Mouse (Mus musculus) heart, embryonic 16.5 days (tissue): ENCODE measurements around the gene Bcas2. TPM values are rescaled to one million over a fixed set of nuclear protein-coding genes. Genes with fewer than 3 reads are reported as not detected.

ENCODE experiments used
- ATAC-seq: fragments of 200-750 bp; cut with Nextera tagmentation; replicated peaks from 2 replicates; pipeline ENCODE4 v1.8.0; 2017; ENCODE audit warnings: moderate number of reproducible peaks; ENCODE audit not compliant: insufficient read depth, low FRiP score; ENCODE audit errors: extremely low read depth
- H3K27ac ChIP-seq: fragments of 300-500 bp; sonication (generic); 2 replicates; pipeline ENCODE4 v1.5.1; 2014; ENCODE audit warnings: mild to moderate bottlenecking, low read length, control low read depth, moderate library complexity
- H3K27me3 ChIP-seq: fragments of 300-500 bp; sonication (generic); 2 replicates; pipeline ENCODE4 v1.6.1; 2014; ENCODE audit warnings: low read length, mixed read lengths; ENCODE audit not compliant: control insufficient read depth, insufficient read depth
- H3K36me3 ChIP-seq: fragments of 300-500 bp; sonication (generic); 2 replicates; pipeline ENCODE4 v1.6.1; 2014; ENCODE audit not compliant: control insufficient read depth, insufficient read depth
- H3K4me1 ChIP-seq: fragments of 300-500 bp; sonication (generic); 2 replicates; pipeline ENCODE4 v1.6.1; 2014; ENCODE audit warnings: low read length, mixed read lengths; ENCODE audit not compliant: control insufficient read depth, insufficient read depth
- H3K4me2 ChIP-seq: fragments of 300-500 bp; sonication (generic); 2 replicates; pipeline ENCODE4 v1.6.1; 2014; ENCODE audit warnings: low read depth, mild to moderate bottlenecking, control low read depth, low read length
- H3K4me3 ChIP-seq: fragments of 300-500 bp; sonication (generic); 2 replicates; pipeline ENCODE4 v1.5.1; 2014; ENCODE audit warnings: mild to moderate bottlenecking, control low read depth, low read length
- H3K9ac ChIP-seq: fragments of 300-500 bp; sonication (generic); 2 replicates; pipeline ENCODE4 v1.6.1; 2014; ENCODE audit warnings: low read length, control low read depth
- H3K9me3 ChIP-seq: fragments of 300-500 bp; sonication (generic); replicated peaks from 2 replicates; pipeline ENCODE4 v1.6.1; 2016; ENCODE audit warnings: low read length; ENCODE audit not compliant: control insufficient read depth
- WGBS: fragments of 180-500 bp; shearing (Covaris S2); extraction: QIAGEN DNeasy Blood & Tissue Kit; methylation state at CpG from one replicate; pipeline ENCODE4 v1.1.7; 2014; 5-methylcytosine and 5-hydroxymethylcytosine counted together
- polyA plus RNA-seq: library from polyadenylated mRNA; unstranded; fragments of >200 nt; fragmentation: Nextera tagmentation; extraction: Ambion mirVana; gene quantifications from 2 replicates; pipeline ENCODE4 v1.2.1, GENCODE M21; 2015

Gene Bcas2
- polyA plus RNA-seq = 115 and 141 TPM in 2 replicates

DNA sequence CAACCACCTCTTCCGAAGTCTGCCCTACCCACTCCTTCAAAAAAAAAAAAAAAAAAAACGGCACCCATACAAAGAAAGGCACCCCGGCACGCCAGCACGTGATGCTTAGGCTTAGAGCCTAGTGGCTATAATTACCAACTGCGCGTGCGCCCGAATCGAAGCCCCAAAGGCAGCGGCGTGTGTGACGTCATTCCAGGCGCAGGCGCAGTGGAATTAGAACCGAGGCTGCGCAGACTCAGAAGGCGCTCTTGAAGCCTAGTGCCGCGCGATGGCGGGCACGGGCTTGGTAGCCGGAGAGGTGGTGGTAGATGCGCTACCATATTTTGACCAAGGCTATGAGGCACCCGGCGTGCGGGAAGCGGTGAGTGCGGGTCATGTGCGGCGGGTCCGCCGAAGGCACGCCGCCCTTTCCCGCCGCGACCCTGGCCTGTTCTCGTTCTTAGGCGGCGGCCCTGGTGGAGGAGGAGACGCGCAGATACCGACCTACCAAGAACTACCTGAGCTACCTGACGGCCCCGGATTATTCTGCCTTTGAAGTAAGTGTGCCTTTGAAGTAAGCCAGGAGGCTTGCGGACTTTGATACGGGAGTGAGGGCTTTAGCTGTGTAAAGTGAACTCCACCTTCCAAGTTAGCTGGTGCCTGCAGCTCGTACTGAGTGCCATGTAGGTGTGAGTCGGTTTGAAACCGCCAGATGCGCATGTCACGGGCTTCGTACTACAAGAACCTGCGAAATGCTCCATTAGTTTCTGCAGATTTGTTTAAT, at the start of gene Bcas2:
Gene Bcas2 (plus strand): TSS at position 151 of the 763 bp plus-strand sequence.
- peaks cover 10% of the 10 kb centered on the region for H3K4me1 ChIP-seq
- peak within 1 kb of the TSS; percentile 97 for H3K4me3 ChIP-seq
- peaks cover 19% of the 10 kb centered on the region for H3K36me3 ChIP-seq
- no peaks in the 10 kb centered on the region for H3K9me3 ChIP-seq
- H3K4me2 ChIP-seq = peak within 1 kb of the TSS; percentile 85
- ATAC-seq = peak; percentile 96
- H3K9ac ChIP-seq = peak within 1 kb of the TSS; percentile 94
- under 1% methylated on average over 56 of the region's 56 CpGs for WGBS
- H3K27ac ChIP-seq = peak within 1 kb of the TSS; percentile 68
- no peaks in the 10 kb centered on the region for H3K27me3 ChIP-seq

DNA sequence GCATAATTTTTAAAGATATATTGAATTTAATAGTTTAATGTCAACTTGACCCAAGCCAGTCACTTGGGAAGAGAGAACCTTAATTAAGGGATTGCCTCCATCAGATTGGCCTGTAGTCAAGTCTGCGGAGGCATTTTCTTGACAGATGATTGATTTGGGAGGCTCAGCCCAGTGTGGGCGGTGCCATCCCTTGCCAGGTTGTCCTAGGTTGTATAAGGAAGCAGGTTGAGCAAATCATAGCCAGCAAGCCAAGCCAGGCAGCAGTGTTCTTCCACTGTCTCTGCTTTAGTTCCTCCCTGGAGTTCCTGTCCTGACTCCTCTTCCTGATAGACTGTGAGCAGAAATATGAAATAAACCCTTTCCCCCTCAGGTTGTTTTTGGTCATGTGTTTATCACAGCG, 47.8 kb upstream of the Bcas2 start:
- no peak for ATAC-seq
- Histone ChIP-seq H3K9me3 (no peaks in the 10 kb centered on the region), H3K9ac (no peak overlapping the region), H3K4me1 (no peaks in the 10 kb centered on the region), H3K4me2 (no peak overlapping the region), H3K27ac (no peak overlapping the region), H3K36me3 (no peaks in the 10 kb centered on the region; the same call in 1 of the 2 replicates), H3K27me3 (no peaks in the 10 kb centered on the region), H3K4me3 (no peak overlapping the region)
- WGBS = 83% methylated on average over 3 of the region's 3 CpGs

DNA sequence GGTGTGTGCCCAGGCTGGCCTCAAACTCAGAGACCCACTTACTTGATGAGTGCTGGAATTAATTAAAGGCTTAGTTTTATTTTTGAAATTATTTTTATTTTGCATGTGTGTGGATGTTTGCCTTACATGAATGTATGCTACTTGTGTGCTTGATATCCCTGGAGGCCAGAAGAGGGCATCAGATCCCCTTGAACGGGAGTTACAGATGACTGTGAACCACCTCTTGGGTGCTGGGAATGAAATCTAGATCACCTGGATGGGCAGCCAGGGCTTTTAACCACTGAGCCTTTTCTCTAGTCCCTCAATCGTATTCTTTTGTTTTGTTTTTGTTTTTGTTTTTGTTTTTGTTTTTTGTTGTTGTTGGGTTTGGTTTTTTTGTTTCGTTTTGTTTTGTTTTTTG, 45.3 kb upstream of the Bcas2 start:
- Histone ChIP-seq H3K9me3 (no peaks in the 10 kb centered on the region), H3K4me3 (no peak overlapping the region), H3K27ac (no peak overlapping the region), H3K4me1 (peaks cover 12% of the 10 kb centered on the region; the same call in 1 of the 2 replicates), H3K9ac (no peak overlapping the region), H3K4me2 (no peak overlapping the region), H3K36me3 (no peaks in the 10 kb centered on the region; the same call in 1 of the 2 replicates), H3K27me3 (no peaks in the 10 kb centered on the region)
- ATAC-seq = no peak
- 93% methylated on average over 3 of the region's 3 CpGs for WGBS

GRCm38 (mm10) chr3:103127177-103127576, 44.3 kb upstream of the Bcas2 start:
- H3K9ac ChIP-seq = no peak overlapping the region
- H3K4me2 ChIP-seq = no peak overlapping the region
- no peaks in the 10 kb centered on the region for H3K9me3 ChIP-seq
- no peak for ATAC-seq
- no peaks in the 10 kb centered on the region; the same call in 1 of the 2 replicates for H3K36me3 ChIP-seq
- no peak overlapping the region for H3K27ac ChIP-seq
- WGBS = 66% methylated on average over 2 of the region's 2 CpGs
- peaks cover 12% of the 10 kb centered on the region; the same call in 1 of the 2 replicates for H3K4me1 ChIP-seq
- no peaks in the 10 kb centered on the region for H3K27me3 ChIP-seq
- no peak overlapping the region for H3K4me3 ChIP-seq

- WGBS = 84% methylated on average over 5 of the region's 5 CpGs
- ATAC-seq = no peak
- Histone ChIP-seq H3K27ac (no peak overlapping the region), H3K36me3 (no peaks in the 10 kb centered on the region; the same call in 1 of the 2 replicates), H3K27me3 (no peaks in the 10 kb centered on the region), H3K9me3 (no peaks in the 10 kb centered on the region), H3K4me3 (no peak overlapping the region), H3K4me1 (peaks cover 12% of the 10 kb centered on the region; the same call in 1 of the 2 replicates), H3K9ac (no peak overlapping the region), H3K4me2 (no peak overlapping the region)
Observed at GRCm38 (mm10) chr3:103127721-103128120, 43.7 kb upstream of the Bcas2 start.

DNA sequence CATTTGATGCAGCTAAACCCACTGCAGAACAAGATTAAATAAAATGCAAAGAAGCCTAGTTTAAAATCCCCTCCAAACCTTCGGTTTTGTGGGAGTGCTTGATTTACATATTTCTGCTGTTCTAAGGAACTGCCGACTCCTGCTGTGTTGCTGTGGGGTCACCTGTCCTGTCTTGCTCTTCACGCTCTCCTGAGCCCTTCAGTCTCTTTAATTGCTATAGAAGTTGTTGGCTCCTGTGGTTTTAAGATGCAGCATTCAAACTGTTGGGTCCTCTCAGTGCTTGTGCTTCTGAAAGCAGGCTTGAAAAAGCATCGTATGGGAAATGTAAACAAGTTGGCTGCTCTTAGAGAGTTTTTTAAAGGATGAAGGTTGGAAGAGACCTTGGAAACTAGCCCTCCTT, 43.2 kb upstream of the Bcas2 start:
- WGBS = 56% methylated on average over 4 of the region's 4 CpGs
- H3K27me3 ChIP-seq = no peaks in the 10 kb centered on the region
- no peak for ATAC-seq
- H3K9me3 ChIP-seq = no peaks in the 10 kb centered on the region
- H3K4me3 ChIP-seq = no peak overlapping the region
- no peak overlapping the region for H3K4me2 ChIP-seq
- peaks cover 12% of the 10 kb centered on the region; the same call in 1 of the 2 replicates for H3K4me1 ChIP-seq
- no peak overlapping the region for H3K27ac ChIP-seq
- H3K36me3 ChIP-seq = no peaks in the 10 kb centered on the region; the same call in 1 of the 2 replicates
- no peak overlapping the region for H3K9ac ChIP-seq

- Histone ChIP-seq H3K9me3 (no peaks in the 10 kb centered on the region), H3K27ac (peak overlapping the region; percentile 62), H3K9ac (no peak overlapping the region), H3K4me3 (no peak overlapping the region), H3K4me1 (peaks cover 12% of the 10 kb centered on the region; the same call in 1 of the 2 replicates), H3K27me3 (no peaks in the 10 kb centered on the region), H3K4me2 (no peak overlapping the region), H3K36me3 (no peaks in the 10 kb centered on the region; the same call in 1 of the 2 replicates)
- 61% methylated on average over 8 of the region's 8 CpGs for WGBS
- no peak for ATAC-seq
Observed at GRCm38 (mm10) chr3:103129367-103130159, 41.9 kb upstream of the Bcas2 start.

GRCm38 (mm10) chr3:103130236-103130751, 41.2 kb upstream of the Bcas2 start:
- H3K4me2 ChIP-seq = peak overlapping the region; percentile 7

More at GRCm38 (mm10) chr3:103130236-103130751, 41.2 kb upstream of the Bcas2 start:
- Histone ChIP-seq H3K36me3 (no peaks in the 10 kb centered on the region; the same call in 1 of the 2 replicates), H3K27ac (peak overlapping the region; percentile 62), H3K9ac (no peak overlapping the region), H3K4me1 (peaks cover 12% of the 10 kb centered on the region; the same call in 1 of the 2 replicates), H3K27me3 (no peaks in the 10 kb centered on the region), H3K9me3 (no peaks in the 10 kb centered on the region), H3K4me3 (no peak overlapping the region)
- peak; percentile 76 for ATAC-seq
- 22% methylated on average over 6 of the region's 6 CpGs for WGBS
